Mouse (Mus musculus) liver, postnatal 0 days (tissue): ENCODE data around the gene Cox7a2. TPM values are rescaled to one million over a fixed set of nuclear protein-coding genes. Genes with fewer than 3 reads are reported as not detected.

Experiments
- ATAC-seq: fragments of 200-750 bp; cut with Nextera tagmentation; 2 replicates; pipeline ENCODE4 v1.8.0; 2017; ENCODE audit warnings: mild to moderate bottlenecking, moderate library complexity
- DNase-seq: peaks from one replicate; pipeline ENCODE4 v3.0.0-alpha.2; 2016
- H3K27ac ChIP-seq: fragments of 300-500 bp; sonication (generic); 2 replicates; pipeline ENCODE4 v1.5.1; 2014; ENCODE audit warnings: antibody characterized with exemption, moderate library complexity, mild to moderate bottlenecking, low read depth
- H3K27me3 ChIP-seq: fragments of 300-500 bp; sonication (generic); 2 replicates; pipeline ENCODE4 v1.6.1; 2014; ENCODE audit warnings: low read length, control low read depth, mixed read lengths; ENCODE audit not compliant: insufficient read depth
- H3K36me3 ChIP-seq: fragments of 300-500 bp; sonication (generic); replicated peaks from 2 replicates; pipeline ENCODE4 v1.6.1; 2014; ENCODE audit warnings: mild to moderate bottlenecking, control low read depth, low read length, moderate library complexity, mixed read lengths; ENCODE audit not compliant: insufficient read depth
- H3K4me1 ChIP-seq: fragments of 300-500 bp; sonication (generic); 2 replicates; pipeline ENCODE4 v1.6.1; 2014; ENCODE audit warnings: antibody characterized with exemption, mild to moderate bottlenecking, control low read depth; ENCODE audit not compliant: insufficient read depth
- H3K4me2 ChIP-seq: fragments of 300-500 bp; sonication (generic); 2 replicates; pipeline ENCODE4 v1.6.1; 2014; ENCODE audit warnings: low read depth, mild to moderate bottlenecking, low read length, moderate library complexity, mixed read lengths
- H3K4me3 ChIP-seq: fragments of 300-500 bp; sonication (generic); 2 replicates; pipeline ENCODE4 v1.5.1; 2014; ENCODE audit warnings: low read depth, low read length
- H3K9ac ChIP-seq: fragments of 300-500 bp; sonication (generic); replicated peaks from 2 replicates; pipeline ENCODE4 v1.6.1; 2014; ENCODE audit warnings: mild to moderate bottlenecking, moderate library complexity
- H3K9me3 ChIP-seq: fragments of 300-500 bp; sonication (generic); 2 replicates; pipeline ENCODE4 v1.6.1; 2016; ENCODE audit warnings: mild to moderate bottlenecking, control low read depth, low read length, mixed read lengths
- CTCF ChIP-seq: sonication (generic); IDR thresholded peaks from 2 replicates; pipeline ENCODE4 v1.5.1; 2016; ENCODE audit warnings: antibody characterized with exemption, low read depth
- EP300 ChIP-seq: IDR thresholded peaks from 2 replicates; pipeline ENCODE4 v1.6.1; 2016; ENCODE audit warnings: antibody characterized with exemption, low read depth, mild to moderate bottlenecking
- WGBS: fragments of 180-500 bp; shearing (Covaris S2); extraction: QIAGEN DNeasy Blood & Tissue Kit; methylation state at CpG from one replicate; pipeline ENCODE4 v1.1.7; 2014; ENCODE audit not compliant: insufficient replicate concordance; 5-methylcytosine and 5-hydroxymethylcytosine counted together
- polyA plus RNA-seq: library from polyadenylated mRNA; unstranded; fragments of >200 nt; fragmentation: Nextera tagmentation; extraction: Ambion mirVana; gene quantifications from 2 replicates; pipeline ENCODE4 v1.2.1, GENCODE M21; 2015

Cox7a2 gene
- polyA plus RNA-seq, 1 experiment from 2014 or later, result 756 TPM

DNA sequence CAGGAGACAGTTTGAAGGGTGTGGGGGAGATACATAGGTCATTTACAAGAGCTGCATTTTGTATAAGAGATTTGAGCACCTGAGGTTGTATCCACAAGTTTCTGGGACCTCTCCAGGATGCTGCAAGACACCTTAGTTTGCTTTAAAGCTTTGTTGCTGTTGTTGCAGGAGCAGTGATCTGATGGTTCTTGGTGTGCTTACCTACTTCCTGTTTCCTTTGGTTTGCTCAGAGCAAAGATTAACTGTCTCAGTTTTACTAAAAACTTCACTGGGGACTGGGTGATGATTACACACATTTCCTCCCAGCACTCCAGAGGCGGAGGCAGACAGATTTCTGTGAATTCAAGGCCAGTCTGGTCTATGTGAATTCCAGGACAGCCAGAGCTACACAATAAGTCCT, 35.4 kb upstream of the Cox7a2 start:
- no peak for TF ChIP-seq CTCF
- no peak for TF ChIP-seq EP300
- no peaks in the 10 kb centered on the region for H3K36me3 ChIP-seq

DNA sequence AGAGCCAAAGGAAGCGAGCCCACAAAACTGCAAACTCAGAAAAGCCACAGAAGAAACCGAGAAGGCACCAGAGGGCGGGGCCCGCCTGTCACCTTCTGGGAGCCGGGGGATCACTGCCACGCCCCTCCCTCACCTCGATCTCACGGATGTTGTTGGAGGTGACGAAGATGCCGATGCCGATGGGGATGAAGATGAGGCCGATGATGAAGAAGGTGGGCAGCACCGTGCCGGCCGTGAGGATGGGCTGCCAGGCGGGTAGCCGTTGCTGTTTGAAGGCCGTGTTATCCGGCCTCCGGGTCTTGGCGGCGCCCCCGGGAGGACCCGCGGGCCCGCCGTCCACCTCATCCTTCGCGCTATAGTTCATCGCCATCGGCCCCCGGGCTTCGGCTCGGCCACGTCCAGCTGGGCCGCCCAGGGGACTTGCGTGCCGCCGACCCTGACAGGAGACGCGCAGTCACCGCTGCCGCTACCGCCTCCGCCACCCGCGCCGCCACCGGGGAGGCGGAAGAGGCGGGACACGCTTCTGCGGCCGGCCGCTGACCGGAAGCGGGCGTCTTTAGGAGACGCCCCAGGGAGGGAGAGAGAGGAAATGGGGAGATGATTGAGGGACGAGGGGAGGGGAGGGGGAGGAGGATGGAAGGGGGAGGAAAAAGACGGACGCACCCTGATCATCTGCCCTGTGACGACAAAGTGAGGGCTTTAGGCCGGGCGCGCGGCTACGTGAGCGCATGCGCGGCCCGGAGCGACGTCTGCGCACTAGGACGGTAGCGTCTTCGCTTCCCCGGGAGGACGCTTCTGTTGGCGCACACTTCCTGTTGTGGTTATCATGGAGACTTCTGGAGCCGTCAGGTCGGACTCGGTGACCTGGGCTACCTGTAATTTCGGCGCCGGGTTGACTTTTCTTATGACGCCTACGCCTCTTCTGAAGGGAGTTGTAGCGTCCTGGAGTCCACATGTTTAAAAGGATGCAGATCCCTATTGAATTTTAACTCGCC, 33.5 kb upstream of the Cox7a2 start, which contains the start of gene Tmem30a:
Gene Tmem30a (minus strand): TSS at position 667 of the 995 bp plus-strand sequence.
- peak; percentile 94 for ATAC-seq
- TF ChIP-seq EP300 (0 out of 2 replicates have a peak, but pooled peaks have one; percentile 4), CTCF (no peak)
- peak within 1 kb of the TSS; percentile 97 for H3K4me3 ChIP-seq
- peak within 1 kb of the TSS; percentile 98 for H3K27ac ChIP-seq
- peaks cover 29% of the 10 kb centered on the region for H3K4me1 ChIP-seq
- H3K9me3 ChIP-seq, result no peaks in the 10 kb centered on the region
- under 1% methylated on average over 87 of the region's 91 CpGs for WGBS
- peak; percentile 93 for DNase-seq
- peak within 1 kb of the TSS; percentile 86 for H3K9ac ChIP-seq
- peak within 1 kb of the TSS; percentile 83 for H3K4me2 ChIP-seq
- no peaks in the 10 kb centered on the region for H3K36me3 ChIP-seq
- H3K27me3 ChIP-seq, result no peaks in the 10 kb centered on the region

More for the DNA sequence above, 35.4 kb upstream of the Cox7a2 start:
- no peak overlapping the region for H3K4me3 ChIP-seq
- no peaks in the 10 kb centered on the region for H3K9me3 ChIP-seq
- DNase-seq (no peak), ATAC-seq (no peak)
- WGBS, result 38% methylated on average over 1 of the region's 1 CpGs
- H3K4me2 ChIP-seq, result no peak overlapping the region
- H3K27me3 ChIP-seq, result no peaks in the 10 kb centered on the region
- H3K9ac ChIP-seq, result no peak overlapping the region
- H3K4me1 ChIP-seq, result peaks cover 26% of the 10 kb centered on the region
- H3K27ac ChIP-seq, result peak overlapping the region; percentile 44; the same call in 1 of the 2 replicates

DNA sequence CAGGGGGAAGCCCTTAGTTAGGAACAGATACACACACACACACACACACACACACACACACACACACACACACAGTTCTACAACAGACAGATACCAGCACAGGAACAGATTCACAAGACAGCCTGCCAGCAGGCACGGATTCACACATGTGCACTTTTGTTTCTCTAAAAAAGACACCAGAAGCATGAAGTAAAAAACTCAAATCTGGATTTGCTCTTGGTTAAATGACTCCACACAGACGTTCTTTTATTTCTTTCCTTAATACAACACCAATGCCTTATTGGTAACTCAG, 26.1 kb upstream of the Cox7a2 start:
- Histone ChIP-seq H3K9ac (no peak overlapping the region), H3K27me3 (no peaks in the 10 kb centered on the region), H3K4me1 (peaks cover 26% of the 10 kb centered on the region), H3K4me2 (peak overlapping the region; percentile 51), H3K36me3 (no peaks in the 10 kb centered on the region), H3K4me3 (no peak overlapping the region), H3K9me3 (no peaks in the 10 kb centered on the region), H3K27ac (peak overlapping the region; percentile 71)
- 49% methylated on average over 2 of the region's 2 CpGs for WGBS
- DNase-seq (no peak), ATAC-seq (no peak)
- TF ChIP-seq CTCF (no peak), EP300 (no peak)

DNA sequence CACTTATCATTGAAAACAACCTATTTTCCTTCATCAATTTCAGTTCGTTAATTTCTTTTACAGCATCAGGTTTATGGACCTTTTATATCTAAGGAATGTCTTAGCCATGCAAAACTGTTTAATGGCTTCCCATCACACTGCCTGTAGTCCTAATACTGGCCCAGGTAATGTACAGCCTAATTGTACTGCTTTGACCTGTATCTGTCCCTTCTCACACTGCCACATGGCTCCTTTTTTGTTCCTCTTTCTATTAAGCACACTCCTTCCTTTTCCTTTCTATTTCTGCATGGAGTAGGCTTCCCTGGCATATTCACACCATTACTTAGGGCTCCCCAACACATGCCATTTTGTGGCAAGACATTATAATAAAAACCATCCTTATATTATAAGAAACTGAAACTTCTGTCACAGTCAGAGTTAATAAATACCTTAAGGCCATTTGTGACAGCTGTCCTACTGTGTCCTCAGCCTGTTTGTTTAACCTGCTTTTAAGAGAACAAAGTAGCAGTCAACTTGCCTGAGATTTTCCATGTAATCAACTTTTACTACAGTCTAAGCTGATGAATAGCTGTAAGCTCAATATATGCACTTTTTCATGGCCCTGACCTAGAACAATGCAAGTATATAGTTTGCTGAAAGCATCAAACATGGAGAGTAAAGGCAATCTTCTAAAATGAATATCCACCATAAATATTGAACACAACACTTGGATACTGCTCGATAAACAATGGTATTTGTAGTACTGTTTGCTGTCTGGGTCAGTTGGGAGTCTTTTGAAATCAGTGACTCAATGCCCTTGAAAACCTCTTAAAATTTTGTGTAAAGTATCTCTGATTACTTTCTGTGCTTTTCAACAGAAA, 25.5 kb upstream of the Cox7a2 start:
- Histone ChIP-seq H3K4me3 (no peak overlapping the region), H3K9me3 (no peaks in the 10 kb centered on the region), H3K36me3 (no peaks in the 10 kb centered on the region), H3K27ac (peak overlapping the region; percentile 71), H3K27me3 (no peaks in the 10 kb centered on the region), H3K4me1 (peaks cover 23% of the 10 kb centered on the region), H3K4me2 (peak overlapping the region; percentile 51), H3K9ac (no peak overlapping the region)
- DNase-seq, result no peak
- ATAC-seq, result peak; percentile 80
- 63% methylated on average over 2 of the region's 2 CpGs for WGBS
- TF ChIP-seq CTCF (no peak), EP300 (no peak)

DNA sequence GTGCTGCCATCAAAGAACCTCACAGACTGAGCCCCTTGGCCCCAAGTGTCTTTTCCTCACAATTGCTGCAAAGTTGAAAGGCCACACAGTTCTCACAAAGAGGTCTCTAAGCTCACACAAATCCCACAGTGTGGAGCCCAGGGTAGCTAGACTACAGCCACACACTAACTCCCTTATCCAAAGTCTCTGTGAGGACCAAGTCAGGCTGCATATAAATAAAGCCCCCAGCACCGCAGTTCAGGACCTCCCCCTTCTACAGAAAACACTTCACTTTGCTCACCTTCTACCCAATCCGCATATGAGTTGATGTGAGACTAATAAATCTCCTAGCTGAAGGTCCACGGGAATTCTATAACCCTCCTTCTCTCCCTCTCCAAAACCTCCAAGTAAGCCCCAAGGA, 24.8 kb upstream of the Cox7a2 start:
- 66% methylated on average over 3 of the region's 3 CpGs for WGBS
- DNase-seq (no peak), ATAC-seq (no peak)
- TF ChIP-seq CTCF, result no peak
- TF ChIP-seq EP300, result no peak
- peaks cover 21% of the 10 kb centered on the region for H3K4me1 ChIP-seq
- H3K4me2 ChIP-seq, result peak overlapping the region; percentile 51; the same call in 1 of the 2 replicates
- no peak overlapping the region for H3K4me3 ChIP-seq
- H3K36me3 ChIP-seq, result no peaks in the 10 kb centered on the region
- no peaks in the 10 kb centered on the region for H3K27me3 ChIP-seq
- no peaks in the 10 kb centered on the region for H3K9me3 ChIP-seq
- H3K9ac ChIP-seq, result no peak overlapping the region
- peak overlapping the region; percentile 71; the same call in 1 of the 2 replicates for H3K27ac ChIP-seq

DNA sequence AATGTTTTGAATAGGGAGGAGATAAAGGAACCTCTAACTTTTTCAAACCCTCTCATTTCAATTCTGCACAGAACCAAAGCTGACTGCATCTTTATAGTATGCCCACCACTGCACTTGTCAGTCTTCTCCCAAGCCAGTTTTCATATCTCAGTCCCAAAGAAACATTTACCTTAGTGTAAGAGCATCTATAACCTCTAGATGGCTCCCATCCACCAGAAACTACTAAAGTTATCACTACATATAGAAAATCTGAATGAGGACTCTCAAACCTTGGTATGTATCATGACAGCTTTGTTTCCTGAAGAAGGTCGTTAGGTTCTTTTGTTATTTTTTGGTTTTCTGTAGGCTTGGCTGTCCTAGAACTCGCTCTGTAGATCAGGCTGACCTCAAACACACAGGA, 19.7 kb upstream of the Cox7a2 start:
- TF ChIP-seq CTCF (peak; percentile 53), EP300 (no peak)
- Histone ChIP-seq H3K9ac (no peak overlapping the region), H3K36me3 (peaks cover 15% of the 10 kb centered on the region), H3K27me3 (no peaks in the 10 kb centered on the region), H3K4me1 (peaks cover 3% of the 10 kb centered on the region; the same call in 1 of the 2 replicates), H3K9me3 (no peaks in the 10 kb centered on the region), H3K27ac (no peak overlapping the region), H3K4me2 (no peak overlapping the region), H3K4me3 (no peak overlapping the region)
- 62% methylated on average over 2 of the region's 2 CpGs for WGBS
- DNase-seq (no peak), ATAC-seq (no peak)
